Mouse (Mus musculus): Measurements from ENCODE around the gene Asb3.
"Not testable (repeated sequence)": the region's sequence is repeated elsewhere in the genome, so short reads cannot be mapped to it uniquely, and the experiment has no call there.

The Asb3 gene

DNA sequence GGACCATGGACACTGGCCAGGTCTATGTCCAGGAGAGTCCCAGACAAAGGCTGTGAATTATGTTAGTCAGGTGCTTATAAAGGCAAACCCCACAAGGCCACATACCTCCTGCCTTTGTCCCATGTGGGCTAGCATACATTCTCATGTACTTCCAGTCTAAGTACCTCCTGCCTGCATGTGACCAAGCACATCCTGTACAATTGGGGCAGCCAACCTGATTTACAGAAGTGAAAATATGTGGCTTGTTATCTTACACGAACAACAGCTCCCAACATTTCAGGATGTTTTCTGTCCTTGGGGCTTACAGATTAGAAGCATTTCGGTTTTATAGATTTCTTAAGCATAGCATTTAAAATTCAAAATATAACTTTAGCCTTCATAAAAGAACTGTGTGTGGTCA, 114.8 kb downstream of the Asb3 start:
- DNase-seq (ENCODE audit: low read depth, low spot score) = no peak

DNA sequence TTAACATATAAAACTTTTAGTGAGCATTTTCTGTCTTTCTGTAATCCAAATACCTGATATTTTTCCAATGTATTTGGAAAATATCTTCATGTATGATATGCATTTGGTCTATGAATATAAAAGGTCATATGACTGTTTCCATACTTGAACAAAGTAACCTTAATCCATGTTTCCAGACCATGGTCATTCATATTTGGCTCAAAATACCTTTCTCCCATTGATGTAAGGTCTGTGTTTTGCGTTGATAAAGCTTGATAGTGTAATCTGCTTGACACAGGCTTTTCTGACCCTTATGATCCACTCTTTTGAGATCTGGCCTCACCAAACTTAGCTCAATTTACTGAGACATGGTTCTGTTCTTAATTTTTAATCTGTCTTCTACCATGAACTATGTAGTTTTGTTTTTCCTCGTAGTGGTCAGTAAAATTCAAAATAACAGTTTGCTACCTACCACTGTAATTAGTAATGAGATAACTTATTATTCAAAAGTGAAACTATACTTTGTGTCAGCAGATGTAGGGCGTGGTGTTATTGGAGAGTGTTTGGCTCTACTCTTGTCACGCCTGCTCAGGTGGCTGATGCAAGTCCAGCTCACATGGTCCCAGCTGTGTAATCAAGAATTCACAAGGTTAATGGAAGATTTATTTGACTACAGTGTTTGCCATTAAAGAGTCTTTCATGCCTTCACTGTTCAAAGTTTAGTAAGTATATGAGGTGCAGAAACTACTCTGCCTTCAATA, 116.1 kb downstream of the Asb3 start:
- no peak for DNase-seq (ENCODE audit: low read depth, low spot score)

DNA sequence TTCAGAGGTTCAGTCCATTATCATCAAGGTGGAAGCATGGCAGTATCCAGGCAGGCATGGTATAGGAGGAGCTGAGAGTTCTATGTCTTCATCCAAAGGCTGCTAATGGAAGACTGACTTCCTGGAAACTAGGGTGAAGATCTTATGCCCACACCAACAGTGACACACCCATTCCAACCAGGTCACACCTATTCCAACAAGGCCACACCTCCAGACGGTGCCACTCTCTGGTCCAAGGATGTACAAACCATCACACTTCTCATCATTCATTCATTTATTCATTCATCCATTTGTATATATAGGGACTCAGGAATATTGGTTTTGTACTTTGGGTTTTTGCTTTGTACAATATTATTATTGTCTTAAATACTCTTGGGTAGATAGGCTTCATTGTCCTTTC, 124.5 kb downstream of the Asb3 start:
- not testable (repeated sequence) for DNase-seq (ENCODE audit: low read depth, low spot score)

DNA sequence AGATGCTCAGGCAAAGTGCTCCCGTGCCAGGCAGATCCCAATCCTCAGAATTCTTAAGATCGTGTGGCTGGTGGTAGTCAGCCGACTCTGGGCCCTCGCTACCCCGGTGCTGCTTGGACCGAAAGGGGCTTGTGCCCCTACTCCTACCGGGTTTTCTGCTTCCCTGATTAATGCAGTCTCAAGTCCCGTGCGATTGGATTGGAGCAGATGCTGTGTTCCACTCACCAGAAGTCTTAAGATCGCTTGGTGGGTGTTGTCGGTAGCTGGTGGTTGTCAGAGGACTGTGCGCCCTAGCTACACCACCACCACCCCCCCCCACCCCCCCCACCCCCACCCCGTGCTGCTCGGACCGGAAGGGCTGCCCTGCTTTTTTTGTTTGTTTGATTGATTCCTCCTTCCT, 132.2 kb downstream of the Asb3 start:
- DNase-seq (ENCODE audit: low read depth, low spot score) = not testable (repeated sequence)

DNA sequence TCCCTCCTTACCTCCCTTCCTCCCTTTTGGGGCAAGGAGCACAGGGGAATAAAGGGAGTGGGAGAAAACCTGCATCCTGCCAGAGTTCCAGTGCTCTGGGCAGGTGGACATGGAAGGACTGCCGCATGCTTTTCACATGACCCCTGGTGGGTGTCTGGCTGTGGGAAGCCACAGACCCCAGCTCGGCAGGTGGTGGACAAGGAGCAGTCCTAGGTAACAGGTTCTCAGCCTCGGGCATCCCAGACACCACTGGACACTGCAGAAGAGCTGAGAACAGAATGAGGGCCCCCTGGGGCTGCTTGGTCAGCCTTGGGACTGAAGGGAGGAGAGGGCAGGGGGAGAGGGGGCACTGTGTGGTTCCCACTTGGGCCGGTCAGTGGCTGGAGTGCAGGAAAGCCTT, 149.7 kb downstream of the Asb3 start:
- DNase-seq (ENCODE audit: low read depth, low spot score) = no peak

DNA sequence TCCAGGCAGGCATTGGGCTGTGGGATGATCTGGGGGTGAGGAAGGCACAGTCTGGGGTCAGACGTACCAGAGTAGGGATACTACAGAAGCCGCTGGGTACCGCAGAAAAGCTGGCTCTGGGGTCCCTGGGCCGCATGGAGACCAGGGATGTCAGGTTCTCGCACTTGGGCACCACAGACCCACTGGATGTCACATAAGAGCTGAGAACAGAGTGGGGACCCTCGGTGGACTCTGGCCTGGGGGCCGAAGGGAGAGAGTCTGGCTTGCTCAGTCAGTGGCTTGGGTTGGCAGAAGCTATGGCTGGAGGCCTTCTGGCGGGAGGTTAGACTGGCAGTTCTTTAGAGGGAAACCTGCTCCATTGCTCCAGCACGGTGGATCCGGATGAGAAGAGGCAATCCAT, 204.8 kb downstream of the Asb3 start:
- no peak for DNase-seq (ENCODE audit: low read depth, low spot score)

DNA sequence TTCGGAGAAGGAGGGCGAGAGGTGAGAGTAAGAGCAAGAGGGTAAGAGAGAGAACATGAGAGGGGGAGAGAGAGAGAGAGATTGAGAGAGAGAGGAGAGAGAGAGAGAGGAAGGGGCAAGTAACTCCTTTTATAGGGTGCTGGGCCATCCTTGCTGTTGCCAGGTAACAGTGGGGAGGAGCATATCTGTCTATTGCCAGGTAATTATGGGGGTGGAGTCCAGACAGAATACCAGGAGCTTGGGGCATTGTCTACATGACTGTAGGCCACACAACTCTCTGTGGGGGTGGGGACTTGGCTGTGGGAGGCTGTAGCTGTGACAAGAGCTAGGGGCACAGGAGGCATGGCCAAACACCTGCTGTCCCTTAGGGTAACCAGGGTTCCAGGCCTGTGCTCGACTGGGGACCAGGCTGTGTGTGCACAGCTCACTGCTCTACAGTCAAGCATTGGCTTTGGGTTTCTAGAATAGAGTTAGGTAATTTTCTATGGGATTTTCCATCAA, 205.3 kb downstream of the Asb3 start:
- no peak for DNase-seq (ENCODE audit: low read depth, low spot score)

DNA sequence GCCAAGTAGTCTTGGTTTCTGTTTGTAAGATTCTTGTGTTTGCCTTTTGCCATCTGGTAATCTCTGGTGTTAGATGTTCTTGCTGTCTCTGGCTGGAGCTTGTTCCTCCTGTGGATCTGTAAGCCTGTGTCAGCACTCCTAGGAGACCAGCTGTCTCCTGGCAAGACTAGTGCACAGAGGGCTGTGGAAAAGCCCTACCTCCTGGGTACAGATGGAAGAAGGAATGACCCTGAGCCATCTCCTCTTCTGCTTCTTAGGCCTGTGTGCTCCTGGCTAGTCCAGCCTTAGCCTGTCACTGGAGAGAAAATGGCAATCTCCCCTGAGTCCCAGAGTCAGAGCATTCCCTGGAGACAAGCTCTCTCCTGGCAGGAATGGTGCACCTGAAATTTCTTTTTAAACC, 214.3 kb downstream of the Asb3 start:
- DNase-seq (ENCODE audit: low read depth, low spot score) = not testable (repeated sequence)

DNA sequence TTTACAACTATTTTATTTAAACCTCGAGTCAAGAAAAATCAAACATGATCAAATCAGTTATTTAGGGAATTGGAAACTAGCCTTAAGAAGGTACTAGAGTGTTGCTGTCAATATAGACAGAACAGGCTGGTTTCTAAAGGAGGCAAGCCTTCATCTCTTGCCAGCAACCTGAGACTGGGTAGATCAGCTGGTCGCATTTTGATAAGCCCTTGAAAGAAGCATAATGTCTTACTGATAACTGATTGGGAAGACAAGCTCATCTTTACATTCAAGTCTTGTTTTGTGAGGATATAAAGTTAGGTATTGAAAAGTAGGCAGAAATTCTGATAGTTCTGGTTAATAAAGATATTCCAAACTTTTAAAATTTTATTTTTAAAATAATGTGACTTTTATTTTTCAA, 217.0 kb downstream of the Asb3 start:
- no peak for DNase-seq (ENCODE audit: low read depth, low spot score)

DNA sequence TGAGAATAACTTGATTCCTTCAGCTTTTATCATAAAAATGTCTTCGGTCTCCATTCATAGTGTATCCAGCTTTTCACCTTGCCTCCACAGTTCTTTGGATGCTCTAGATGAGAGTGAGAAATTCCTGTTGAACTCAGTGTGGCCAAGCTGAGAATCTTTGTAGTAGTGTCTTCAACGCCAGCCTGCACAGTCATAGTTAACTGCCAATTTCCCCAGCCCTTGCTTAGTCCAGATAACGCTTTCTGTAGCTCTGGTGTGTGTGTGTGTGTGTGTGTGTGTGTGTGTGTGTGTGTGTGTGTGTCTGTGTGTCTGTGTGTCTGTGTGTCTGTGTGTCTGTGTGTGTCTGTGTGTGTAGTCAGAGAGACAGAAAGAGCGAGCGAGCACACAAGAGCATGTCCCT, 220.1 kb downstream of the Asb3 start:
- DNase-seq (ENCODE audit: low read depth, low spot score) = no peak

DNA sequence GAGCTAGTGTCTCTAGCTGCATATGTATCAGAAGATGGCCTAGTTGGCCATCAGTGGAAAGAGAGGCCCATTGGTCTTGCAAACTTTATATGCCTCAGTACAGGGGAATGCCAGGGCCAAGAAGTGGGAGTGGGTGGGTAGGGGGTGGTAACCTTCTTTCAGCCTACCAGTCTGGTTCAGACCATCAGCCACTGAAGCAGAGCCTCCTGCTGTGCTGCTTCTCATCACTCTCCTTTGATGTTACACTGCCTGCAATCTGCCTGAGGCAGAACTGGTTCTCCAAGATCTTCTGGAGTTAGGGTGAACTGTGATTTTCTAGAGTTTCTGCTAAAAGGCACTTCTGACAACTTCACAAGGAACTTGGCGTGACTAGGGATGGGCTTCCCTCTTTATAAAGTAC, 241.7 kb downstream of the Asb3 start:
- DNase-seq (ENCODE audit: low read depth, low spot score) = not testable (repeated sequence)

DNA sequence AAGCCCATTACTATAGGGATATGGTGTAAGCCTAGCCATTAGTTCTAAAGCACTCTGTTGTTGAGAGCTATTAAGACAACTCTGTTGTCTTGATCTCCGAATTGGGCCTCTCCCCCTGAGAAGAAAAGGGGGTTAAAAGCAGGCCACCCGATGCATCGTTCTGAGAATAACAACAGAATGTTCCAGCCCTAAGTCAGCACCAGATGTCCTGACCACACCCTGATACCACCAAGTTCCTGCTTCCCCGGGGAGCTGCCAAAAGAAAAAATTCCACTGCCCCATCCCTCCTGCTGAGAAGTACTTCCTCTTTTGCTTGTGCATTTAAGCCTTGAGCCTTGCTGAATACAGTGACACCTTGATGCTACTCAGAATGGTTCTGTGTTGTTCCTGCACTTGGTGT, 248.5 kb downstream of the Asb3 start:
- not testable (repeated sequence) for DNase-seq (ENCODE audit: low read depth, low spot score)

DNA sequence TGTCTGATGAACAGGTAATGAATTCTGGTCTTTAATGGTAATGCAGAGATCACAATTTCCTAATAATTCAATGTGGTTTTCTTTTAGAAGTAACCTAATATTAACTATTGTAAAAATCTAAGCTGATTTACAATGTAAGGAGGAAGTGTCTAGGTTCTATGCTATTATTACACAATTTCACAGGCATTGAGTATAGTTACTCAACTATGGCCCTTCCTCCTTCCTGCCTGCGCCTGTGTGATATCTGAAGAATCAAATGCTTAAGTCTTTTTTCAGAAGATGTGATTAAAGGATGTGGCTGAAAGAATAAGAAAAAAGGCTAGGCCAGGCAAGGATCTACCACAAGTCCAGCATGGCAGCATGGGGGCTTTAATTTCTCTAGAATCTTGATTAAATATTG, 249.6 kb downstream of the Asb3 start:
- DNase-seq (ENCODE audit: low read depth, low spot score) = not testable (repeated sequence)

DNA sequence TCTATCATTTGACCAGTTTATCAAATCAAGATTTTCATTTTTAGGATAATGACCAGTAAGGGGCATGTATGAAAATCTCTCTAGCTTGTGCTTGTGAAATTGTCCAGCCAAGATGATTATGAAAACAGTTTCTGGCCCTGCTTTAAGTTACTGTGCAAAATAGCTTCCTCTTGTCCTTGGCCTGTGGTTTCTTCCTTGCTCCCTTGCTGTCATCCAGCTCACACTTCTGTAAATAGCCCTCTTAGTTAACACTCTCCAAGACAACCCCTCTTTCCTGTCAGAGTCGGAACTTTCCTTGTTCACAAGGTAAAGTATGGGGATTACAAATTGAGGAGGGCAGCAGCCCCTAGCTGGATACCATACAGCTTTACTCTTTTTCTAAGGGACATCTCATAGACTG, 253.2 kb downstream of the Asb3 start:
- DNase-seq (ENCODE audit: low read depth, low spot score) = not testable (repeated sequence)

Data from mesoderm, embryonic 11.5 days (tissue).